23 mouse cellular contexts compared by ENCODE assay signal in the genomic region with DNA sequence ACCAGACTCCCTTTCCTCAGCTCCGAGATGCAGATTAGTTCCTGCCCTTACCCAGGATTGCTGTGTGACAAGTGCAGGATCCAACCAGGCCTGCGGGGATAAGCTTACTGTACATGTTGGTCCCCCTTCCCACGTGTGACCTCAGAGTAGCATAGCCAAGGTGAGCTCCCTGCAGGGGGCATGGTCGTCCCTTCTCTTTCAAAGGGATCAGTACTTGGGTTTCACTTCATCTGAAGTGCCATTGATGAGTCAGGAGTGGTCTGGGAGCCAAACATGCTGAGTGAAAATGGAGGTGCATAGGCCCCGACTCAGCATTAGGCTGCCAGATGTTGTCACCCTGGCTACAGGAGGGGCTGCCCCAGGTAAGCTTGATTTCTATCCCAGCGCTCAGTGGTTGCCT.
DNase-seq lines count a peak whose midpoint lies in the region; ATAC-seq lines count a peak whose summit lies in the region.
"Had no signal": no experiment of that assay in that cellular context is flagged by ENCODE, and none has a peak within 500 bp of the region (broad histone marks: within the 10 kb centered on the region; RNA-seq: fewer than 3 reads in every experiment).

No protein-coding gene starts in this region.

- no peaks in the 10 kb centered on the region for H3K36me3 ChIP-seq in heart, embryonic 11.5 days (ENCODE audit: control insufficient read depth, insufficient read depth, low read length)
- no peaks in the 10 kb centered on the region for H3K36me3 ChIP-seq in limb, embryonic 13.5 days
- H3K36me3 ChIP-seq in limb, embryonic 10.5 days = no peaks in the 10 kb centered on the region
- no peaks in the 10 kb centered on the region for H3K36me3 ChIP-seq in hindbrain, embryonic 13.5 days
- H3K36me3 ChIP-seq: heart, embryonic 10.5 days; kidney, embryonic 15.5 days; liver, embryonic 12.5 days had no signal

- H3K27ac ChIP-seq in heart, embryonic 11.5 days (ENCODE audit: low read depth, low read length) = no peak overlapping the region
- no peak overlapping the region for H3K27ac ChIP-seq in limb, embryonic 13.5 days
- no peak overlapping the region for H3K27ac ChIP-seq in limb, embryonic 10.5 days
- peak overlapping the region; percentile 62 for H3K27ac ChIP-seq in hindbrain, embryonic 13.5 days
- H3K27ac ChIP-seq: forebrain, embryonic 13.5 days; heart, embryonic 10.5 days; kidney, embryonic 15.5 days; layer of hippocampus, adult 2 months; left cerebral cortex, adult 2 months; liver, embryonic 12.5 days had no signal

- H3K4me1 ChIP-seq in heart, embryonic 11.5 days (ENCODE audit: control insufficient read depth, insufficient read depth, low read length) = no peaks in the 10 kb centered on the region
- peaks cover 9% of the 10 kb centered on the region; the same call in 1 of the 2 replicates for H3K4me1 ChIP-seq in limb, embryonic 13.5 days
- peaks cover 55% of the 10 kb centered on the region for H3K4me1 ChIP-seq in limb, embryonic 10.5 days
- peaks cover 55% of the 10 kb centered on the region for H3K4me1 ChIP-seq in hindbrain, embryonic 13.5 days (replicated peaks)
- H3K4me1 ChIP-seq: liver, embryonic 12.5 days had no signal

- H3K4me3 ChIP-seq in heart, embryonic 11.5 days (ENCODE audit: low read depth, low read length) = no peak overlapping the region
- no peak overlapping the region for H3K4me3 ChIP-seq in limb, embryonic 13.5 days
- no peak overlapping the region for H3K4me3 ChIP-seq in limb, embryonic 10.5 days
- H3K4me3 ChIP-seq in hindbrain, embryonic 13.5 days = no peak overlapping the region
- H3K4me3 ChIP-seq: forebrain, embryonic 13.5 days; heart, embryonic 10.5 days; kidney, embryonic 15.5 days; layer of hippocampus, adult 2 months; left cerebral cortex, adult 2 months; liver, embryonic 12.5 days; megakaryocyte, embryonic 14.5 days had no signal

- no peak for DNase-seq in heart, adult 11 months
- no peak for DNase-seq in limb, embryonic 10.5 days (ENCODE audit: low spot score)
- peak; percentile 38 for DNase-seq in 3T3-L1 (ENCODE audit: low read depth, low spot score)
- no peak for DNase-seq in lung, postnatal 14 days
- no peak for DNase-seq in adrenal gland, adult 2 months
- DNase-seq: cerebellum, adult 8-10 months; cerebellum, postnatal 36 days; gastrocnemius, postnatal 14 days; heart, postnatal 36 days; liver, postnatal 0 days; lung, postnatal 4 days; right cerebral cortex, postnatal 4 days had no signal

- WGBS in heart, embryonic 11.5 days (ENCODE audit: insufficient replicate concordance) = 63% methylated on average over 6 of the region's 6 CpGs
- WGBS in limb, embryonic 13.5 days = 62% methylated on average over 6 of the region's 6 CpGs
- WGBS in limb, embryonic 10.5 days = 72% methylated on average over 6 of the region's 6 CpGs
- 68% methylated on average over 6 of the region's 6 CpGs for WGBS in hindbrain, embryonic 13.5 days

- no peak for ATAC-seq in heart, embryonic 11.5 days (replicated peaks; ENCODE audit: insufficient number of reproducible peaks, low FRiP score, low TSS enrichment)
- ATAC-seq in limb, embryonic 13.5 days (ENCODE audit: low FRiP score, low read depth) = no peak
- ATAC-seq in hindbrain, embryonic 13.5 days (ENCODE audit: low FRiP score) = no peak
- ATAC-seq: activated CD4-positive, CD25-positive, alpha-beta regulatory T cell, adult 4 months; forebrain, embryonic 13.5 days; liver, embryonic 12.5 days; liver, postnatal 0 days had no signal

- peak overlapping the region; percentile 28; the same call in 1 of the 2 replicates for H3K9ac ChIP-seq in heart, embryonic 11.5 days (ENCODE audit: low read depth, low read length)
- 0 out of 2 replicates have a peak overlapping the region, but pooled peaks have one; percentile 8 for H3K9ac ChIP-seq in limb, embryonic 13.5 days
- no peak overlapping the region for H3K9ac ChIP-seq in hindbrain, embryonic 13.5 days
- H3K9ac ChIP-seq: kidney, embryonic 15.5 days; liver, embryonic 12.5 days; liver, postnatal 0 days had no signal

- no peaks in the 10 kb centered on the region for H3K9me3 ChIP-seq in heart, embryonic 11.5 days (replicated peaks; ENCODE audit: control insufficient read depth, low read length)
- H3K9me3 ChIP-seq in limb, embryonic 13.5 days = no peaks in the 10 kb centered on the region
- no peaks in the 10 kb centered on the region for H3K9me3 ChIP-seq in limb, embryonic 10.5 days (replicated peaks)
- H3K9me3 ChIP-seq in hindbrain, embryonic 13.5 days = no peaks in the 10 kb centered on the region
- H3K9me3 ChIP-seq: forebrain, embryonic 13.5 days; heart, embryonic 10.5 days; kidney, embryonic 15.5 days; liver, embryonic 12.5 days had no signal

- H3K27me3 ChIP-seq in heart, embryonic 11.5 days (ENCODE audit: control insufficient read depth, insufficient read depth, low read length) = no peaks in the 10 kb centered on the region
- H3K27me3 ChIP-seq in limb, embryonic 13.5 days = no peaks in the 10 kb centered on the region
- H3K27me3 ChIP-seq in limb, embryonic 10.5 days (ENCODE audit: low read depth, poor library complexity, severe bottlenecking) = no peaks in the 10 kb centered on the region
- 0 out of 2 replicates have a peak, but pooled peaks cover 3% of the 10 kb centered on the region for H3K27me3 ChIP-seq in hindbrain, embryonic 13.5 days
- H3K27me3 ChIP-seq: liver, embryonic 12.5 days; megakaryocyte, embryonic 14.5 days had no signal

- no peak overlapping the region for H3K4me2 ChIP-seq in heart, embryonic 11.5 days
- no peak overlapping the region for H3K4me2 ChIP-seq in limb, embryonic 13.5 days (replicated peaks)
- no peak overlapping the region for H3K4me2 ChIP-seq in hindbrain, embryonic 13.5 days
- H3K4me2 ChIP-seq: forebrain, embryonic 13.5 days; kidney, embryonic 15.5 days; liver, embryonic 12.5 days had no signal
